Mouse (Mus musculus) CH12F3 (cell line): ENCODE results near the gene Nrg3.
"Not testable (repeated sequence)": the region's sequence is repeated elsewhere in the genome, so short reads cannot be mapped to it uniquely, and the experiment has no call there.

ENCODE experiments used
- in situ Hi-C: fragments of 300-500 bp; cut with MboI; formaldehyde crosslinking; loops from 2 replicates; pipeline ENCODE4 v1.14.3; 2020; ENCODE audit warnings: low sequenced_read_pairs

The Nrg3 gene

GRCm38 (mm10) chr14:38322841-38323240 is 1150.0 kb downstream of the Nrg3 start:
- in situ Hi-C loops: not testable (repeated sequence)

- in situ Hi-C loops: no loop called here
These were observed 1152.1 kb downstream of the Nrg3 start for GRCm38 (mm10) chr14:38320619-38321340.
